Mouse (Mus musculus): ENCODE measurements around the gene Slc18a2. TPM values are rescaled to one million over a fixed set of nuclear protein-coding genes. Genes with fewer than 3 reads are reported as not detected.

Slc18a2 gene
- polyA plus RNA-seq, 1 experiment from 2014 or later = 9.3 TPM

GRCm38 (mm10) chr19:59337872-59338681 is 77.4 kb downstream of the Slc18a2 start:
- H3K27me3 ChIP-seq (ENCODE audit: control insufficient read depth, insufficient read depth, low read length) = no peaks in the 10 kb centered on the region
- no peak overlapping the region for H3K9ac ChIP-seq (ENCODE audit: low read length)
- peaks cover 3% of the 10 kb centered on the region; the same call in 1 of the 2 replicates for H3K4me1 ChIP-seq (ENCODE audit: control insufficient read depth, insufficient read depth, low read length)
- H3K36me3 ChIP-seq (ENCODE audit: control insufficient read depth, insufficient read depth, low read length) = no peaks in the 10 kb centered on the region
- no peak overlapping the region for H3K27ac ChIP-seq (replicated peaks; ENCODE audit: low read depth, low read length)
- no peaks in the 10 kb centered on the region for H3K9me3 ChIP-seq (ENCODE audit: control insufficient read depth, low read length)
- H3K4me3 ChIP-seq (ENCODE audit: low read depth, low read length) = no peak overlapping the region
- DNase-seq (ENCODE audit: low spot score) (no peak), ATAC-seq (ENCODE audit: insufficient number of reproducible peaks, low FRiP score, low TSS enrichment, low read depth) (no peak)
- WGBS = 99% methylated on average over 3 of the region's 3 CpGs
- no peak overlapping the region for H3K4me2 ChIP-seq (ENCODE audit: low read depth, severe bottlenecking)

- no peak overlapping the region for H3K4me2 ChIP-seq (ENCODE audit: low read depth, severe bottlenecking)
- no peaks in the 10 kb centered on the region for H3K27me3 ChIP-seq (ENCODE audit: control insufficient read depth, insufficient read depth, low read length)
- H3K27ac ChIP-seq (replicated peaks; ENCODE audit: low read depth, low read length) = no peak overlapping the region
- H3K36me3 ChIP-seq (ENCODE audit: control insufficient read depth, insufficient read depth, low read length) = no peaks in the 10 kb centered on the region
- peaks cover 6% of the 10 kb centered on the region for H3K4me1 ChIP-seq (ENCODE audit: control insufficient read depth, insufficient read depth, low read length)
- WGBS = 88% methylated on average over 3 of the region's 3 CpGs
- H3K9ac ChIP-seq (ENCODE audit: low read length) = no peak overlapping the region
- DNase-seq (ENCODE audit: low spot score) = no peak
- no peaks in the 10 kb centered on the region for H3K9me3 ChIP-seq (ENCODE audit: control insufficient read depth, low read length)
- ATAC-seq (ENCODE audit: insufficient number of reproducible peaks, low FRiP score, low TSS enrichment, low read depth) = no peak
- no peak overlapping the region for H3K4me3 ChIP-seq (ENCODE audit: low read depth, low read length)
Observed at GRCm38 (mm10) chr19:59339908-59340307, 79.2 kb downstream of the Slc18a2 start.

GRCm38 (mm10) chr19:59342964-59343363 is 82.3 kb downstream of the Slc18a2 start:
- H3K4me3 ChIP-seq (ENCODE audit: low read depth, low read length) = peak overlapping the region; percentile 94
- DNase-seq (ENCODE audit: low spot score) (no peak), ATAC-seq (ENCODE audit: insufficient number of reproducible peaks, low FRiP score, low TSS enrichment, low read depth) (no peak)
- no peaks in the 10 kb centered on the region for H3K36me3 ChIP-seq (ENCODE audit: control insufficient read depth, insufficient read depth, low read length)
- H3K9me3 ChIP-seq (ENCODE audit: control insufficient read depth, low read length) = no peaks in the 10 kb centered on the region
- WGBS = 43% methylated on average over 2 of the region's 2 CpGs
- H3K4me1 ChIP-seq (ENCODE audit: control insufficient read depth, insufficient read depth, low read length) = peaks cover 6% of the 10 kb centered on the region
- no peak overlapping the region for H3K9ac ChIP-seq (ENCODE audit: low read length)
- no peak overlapping the region for H3K27ac ChIP-seq (replicated peaks; ENCODE audit: low read depth, low read length)
- H3K4me2 ChIP-seq (ENCODE audit: low read depth, severe bottlenecking) = peak overlapping the region; percentile 99
- H3K27me3 ChIP-seq (ENCODE audit: control insufficient read depth, insufficient read depth, low read length) = no peaks in the 10 kb centered on the region

- Histone ChIP-seq H3K9me3 (ENCODE audit: control insufficient read depth, low read length) (no peaks in the 10 kb centered on the region), H3K9ac (ENCODE audit: low read length) (peak overlapping the region; percentile 94), H3K4me2 (ENCODE audit: low read depth, severe bottlenecking) (peak overlapping the region; percentile 99), H3K27me3 (ENCODE audit: control insufficient read depth, insufficient read depth, low read length) (no peaks in the 10 kb centered on the region), H3K27ac (replicated peaks; ENCODE audit: low read depth, low read length) (no peak overlapping the region), H3K4me1 (ENCODE audit: control insufficient read depth, insufficient read depth, low read length) (peaks cover 6% of the 10 kb centered on the region), H3K4me3 (ENCODE audit: low read depth, low read length) (peak overlapping the region; percentile 94), H3K36me3 (ENCODE audit: control insufficient read depth, insufficient read depth, low read length) (no peaks in the 10 kb centered on the region)
- DNase-seq (ENCODE audit: low spot score) = peak; percentile 52
- ATAC-seq (ENCODE audit: insufficient number of reproducible peaks, low FRiP score, low TSS enrichment, low read depth) = no peak
- WGBS = under 1% methylated on average over 14 of the region's 14 CpGs
Observed at GRCm38 (mm10) chr19:59344304-59344711, 83.6 kb downstream of the Slc18a2 start.

GRCm38 (mm10) chr19:59345081-59345657 is 84.5 kb downstream of the Slc18a2 start:
- H3K27ac ChIP-seq (replicated peaks; ENCODE audit: low read depth, low read length) = peak overlapping the region; percentile 82

More at GRCm38 (mm10) chr19:59345081-59345657, 84.5 kb downstream of the Slc18a2 start:
- DNase-seq (ENCODE audit: low spot score) (peak; percentile 72), ATAC-seq (ENCODE audit: insufficient number of reproducible peaks, low FRiP score, low TSS enrichment, low read depth) (peak; percentile 60)
- Histone ChIP-seq H3K36me3 (ENCODE audit: control insufficient read depth, insufficient read depth, low read length) (no peaks in the 10 kb centered on the region), H3K27me3 (ENCODE audit: control insufficient read depth, insufficient read depth, low read length) (no peaks in the 10 kb centered on the region), H3K4me2 (ENCODE audit: low read depth, severe bottlenecking) (peak overlapping the region; percentile 99), H3K4me1 (ENCODE audit: control insufficient read depth, insufficient read depth, low read length) (peaks cover 6% of the 10 kb centered on the region), H3K9ac (ENCODE audit: low read length) (peak overlapping the region; percentile 94), H3K9me3 (ENCODE audit: control insufficient read depth, low read length) (no peaks in the 10 kb centered on the region), H3K4me3 (ENCODE audit: low read depth, low read length) (peak overlapping the region; percentile 94)
- WGBS = 0% methylated on average over 66 of the region's 70 CpGs

Other genes starting within 250 kb of the Slc18a2 start
- gene Shtn1, start 184.8 kb upstream of the Slc18a2 start, polyA plus RNA-seq (2014; fragmentation: Nextera tagmentation; extraction: Ambion mirVana) = 0.71 and 0.82 TPM in 2 replicates
- not detected in 2 replicates for gene Vax1, start 90.8 kb upstream of the Slc18a2 start, polyA plus RNA-seq (2014; fragmentation: Nextera tagmentation; extraction: Ambion mirVana)
- gene Kcnk18, start 41.7 kb upstream of the Slc18a2 start, polyA plus RNA-seq (2014; fragmentation: Nextera tagmentation; extraction: Ambion mirVana) = not detected in 2 replicates
- 12.4 and 27.5 TPM in 2 replicates for gene Rps12-ps3, start 61.4 kb downstream of the Slc18a2 start, polyA plus RNA-seq (2014; fragmentation: Nextera tagmentation; extraction: Ambion mirVana)
- gene Pdzd8, start 84.9 kb downstream of the Slc18a2 start, polyA plus RNA-seq (2014; fragmentation: Nextera tagmentation; extraction: Ambion mirVana) = 16.6 and 17.6 TPM in 2 replicates
- 14.0 and 15.5 TPM in 2 replicates for gene Emx2, start 197.5 kb downstream of the Slc18a2 start, polyA plus RNA-seq (2014; fragmentation: Nextera tagmentation; extraction: Ambion mirVana)